Mouse (Mus musculus) heart, postnatal 0 days (tissue): ENCODE results near the gene Aig1.

ENCODE experiments used
- CTCF ChIP-seq: IDR thresholded peaks from 2 replicates; pipeline ENCODE4 v1.5.1; 2016; ENCODE audit warnings: antibody characterized with exemption, control low read depth, low read depth
- EP300 ChIP-seq: IDR thresholded peaks from 2 replicates; pipeline ENCODE4 v1.6.1; 2016; ENCODE audit warnings: antibody characterized with exemption, low read depth

DNA sequence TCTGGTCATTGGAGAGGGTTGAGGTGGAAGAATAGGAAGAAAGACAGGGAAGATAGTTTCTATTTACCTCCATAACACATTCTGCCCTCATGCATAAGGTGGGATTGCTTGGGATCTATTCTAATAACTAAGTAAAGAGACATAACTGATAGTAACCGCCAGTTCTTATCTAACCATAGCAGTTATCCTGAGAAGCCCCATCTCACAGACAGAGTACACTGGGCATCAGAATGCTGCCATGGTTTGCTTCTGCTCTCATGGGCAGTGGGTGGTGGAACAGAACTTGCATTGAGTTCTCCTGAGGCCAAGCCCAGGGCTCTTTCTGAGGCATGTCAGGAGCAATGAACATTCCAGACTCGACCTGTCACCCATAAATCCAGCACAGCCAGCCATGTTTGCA is 105.6 kb downstream of the Aig1 start:
- TF ChIP-seq CTCF (no peak), EP300 (no peak)
